Mouse (Mus musculus) thymus, adult 18-20 months (tissue): ENCODE measurements around the gene Fxyd4.

ENCODE experiments used
- DNase-seq, 2 experiments: peaks; one replicate each; pipeline ENCODE4 v3.0.0; 2022; ENCODE audit warnings: mixed read lengths in 2 of 2

Fxyd4 gene

DNA sequence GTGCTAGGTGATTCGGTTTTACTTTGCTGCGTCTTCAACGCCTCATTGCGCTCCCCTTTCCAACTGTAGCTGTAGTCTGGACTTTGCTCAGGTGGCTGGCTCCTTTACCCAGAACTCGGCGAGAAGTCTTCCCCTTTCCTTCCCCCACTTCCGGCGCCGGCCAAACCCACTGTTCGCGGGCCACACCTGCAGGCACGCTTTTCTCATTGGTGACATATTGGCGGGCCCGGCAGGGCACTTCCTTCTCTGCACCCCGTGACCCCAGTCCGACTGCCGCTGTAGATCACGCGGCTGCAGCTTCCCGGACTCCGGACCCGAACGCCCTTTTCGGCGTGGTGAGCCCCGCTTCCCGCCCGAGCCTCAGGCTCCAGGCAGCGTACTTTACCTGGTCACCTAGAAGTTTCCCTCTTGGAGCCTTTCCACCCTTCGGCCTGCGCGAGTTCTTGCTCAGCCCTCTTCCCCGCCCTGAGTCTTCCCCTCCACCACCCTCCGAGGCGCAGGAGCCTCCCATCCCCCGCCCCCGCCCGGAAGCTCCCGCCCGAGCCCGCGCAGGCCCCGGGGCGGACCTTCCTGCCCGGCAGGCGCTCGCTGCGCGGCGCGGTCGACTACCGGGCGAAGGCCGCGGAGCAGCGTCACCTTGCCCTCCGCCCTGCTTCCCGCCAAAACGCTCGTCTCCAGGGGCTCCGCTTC is 20.6 kb downstream of the Fxyd4 start:
- DNase-seq = peak; percentile 88 to 92

- no peak for DNase-seq
Measured at GRCm38 (mm10) chr6:117916205-117916736, 21.2 kb downstream of the Fxyd4 start.

DNA sequence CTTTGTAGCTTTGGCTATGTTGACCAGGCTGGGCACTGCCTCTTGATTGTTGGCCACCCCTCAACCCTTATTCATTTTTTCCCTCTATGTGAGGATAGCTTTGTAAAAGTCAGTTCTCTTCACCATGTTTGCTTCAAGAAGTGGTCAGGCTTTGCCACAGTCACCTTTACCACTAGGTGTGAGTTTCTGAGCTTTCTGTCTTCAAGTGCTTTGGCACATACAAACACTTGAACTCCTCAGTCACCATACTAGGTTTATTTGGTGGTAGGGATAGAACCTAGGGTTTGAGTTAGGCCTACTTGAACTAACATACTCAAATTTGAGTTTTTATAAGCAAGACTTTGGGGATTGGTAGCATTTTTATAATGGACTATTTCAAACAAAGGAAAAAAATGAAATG is 23.0 kb downstream of the Fxyd4 start:
- no peak for DNase-seq

- no peak for DNase-seq
Measured at GRCm38 (mm10) chr6:117910120-117910661, 27.3 kb downstream of the Fxyd4 start.

- no peak for DNase-seq
Measured at GRCm38 (mm10) chr6:117908424-117908900, 29.0 kb downstream of the Fxyd4 start.

DNA sequence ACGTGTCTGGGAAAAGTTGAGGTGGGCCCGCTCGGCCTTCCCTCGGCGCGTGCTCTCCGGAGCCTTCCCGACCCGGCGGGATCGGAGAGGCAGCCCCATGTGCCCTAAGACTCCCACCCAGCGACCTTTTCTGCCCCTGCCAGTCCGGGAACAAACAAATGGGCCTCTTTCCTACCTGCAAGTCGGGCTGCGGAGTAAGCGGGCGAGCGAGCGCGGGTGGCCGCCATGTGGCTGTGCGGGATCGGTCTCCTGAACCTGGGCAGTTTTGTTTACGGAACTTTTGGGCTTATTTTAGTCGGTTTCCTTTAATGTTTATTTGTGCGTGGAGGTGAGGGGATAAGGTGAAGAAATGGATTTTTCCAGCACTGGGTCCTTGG is 29.5 kb downstream of the Fxyd4 start:
- DNase-seq = no peak

GRCm38 (mm10) chr6:117907301-117907978 is 30.1 kb downstream of the Fxyd4 start:
- peak; percentile 83 to 84 for DNase-seq

GRCm38 (mm10) chr6:117906590-117907271 is 30.8 kb downstream of the Fxyd4 start:
- peak; percentile 96 to 98 for DNase-seq

- DNase-seq = no peak
Measured at GRCm38 (mm10) chr6:117906015-117906531, 31.4 kb downstream of the Fxyd4 start.

GRCm38 (mm10) chr6:117905260-117905930 is 32.1 kb downstream of the Fxyd4 start:
- DNase-seq = peak in 1 of 2 experiments; percentile 3

DNA sequence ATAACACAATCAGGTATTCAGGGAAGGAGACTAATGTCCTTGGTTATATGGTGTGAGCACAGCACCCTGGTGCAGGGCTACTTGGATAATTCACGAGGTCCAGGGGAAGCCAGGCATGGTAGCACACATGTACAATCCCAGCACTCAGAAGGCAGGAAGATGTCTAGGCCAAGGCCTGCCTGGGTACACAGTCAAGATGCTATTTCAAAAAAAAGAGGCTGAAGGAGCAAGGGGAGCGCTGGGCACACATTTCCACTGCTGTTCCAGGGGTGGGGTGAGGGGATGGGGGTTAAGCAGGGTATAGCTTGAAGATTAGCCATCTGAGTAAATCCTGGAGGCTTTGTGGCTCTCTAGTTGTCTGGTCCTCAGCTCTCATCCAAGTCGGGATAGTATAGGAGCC is 33.7 kb downstream of the Fxyd4 start:
- DNase-seq = peak in 1 of 2 experiments; percentile 2

- DNase-seq = peak in 1 of 2 experiments; percentile 4
Measured at GRCm38 (mm10) chr6:117902556-117902955, 34.9 kb downstream of the Fxyd4 start.

GRCm38 (mm10) chr6:117901510-117902402 is 35.7 kb downstream of the Fxyd4 start:
- peak in 1 of 2 experiments; percentile 2 for DNase-seq

DNA sequence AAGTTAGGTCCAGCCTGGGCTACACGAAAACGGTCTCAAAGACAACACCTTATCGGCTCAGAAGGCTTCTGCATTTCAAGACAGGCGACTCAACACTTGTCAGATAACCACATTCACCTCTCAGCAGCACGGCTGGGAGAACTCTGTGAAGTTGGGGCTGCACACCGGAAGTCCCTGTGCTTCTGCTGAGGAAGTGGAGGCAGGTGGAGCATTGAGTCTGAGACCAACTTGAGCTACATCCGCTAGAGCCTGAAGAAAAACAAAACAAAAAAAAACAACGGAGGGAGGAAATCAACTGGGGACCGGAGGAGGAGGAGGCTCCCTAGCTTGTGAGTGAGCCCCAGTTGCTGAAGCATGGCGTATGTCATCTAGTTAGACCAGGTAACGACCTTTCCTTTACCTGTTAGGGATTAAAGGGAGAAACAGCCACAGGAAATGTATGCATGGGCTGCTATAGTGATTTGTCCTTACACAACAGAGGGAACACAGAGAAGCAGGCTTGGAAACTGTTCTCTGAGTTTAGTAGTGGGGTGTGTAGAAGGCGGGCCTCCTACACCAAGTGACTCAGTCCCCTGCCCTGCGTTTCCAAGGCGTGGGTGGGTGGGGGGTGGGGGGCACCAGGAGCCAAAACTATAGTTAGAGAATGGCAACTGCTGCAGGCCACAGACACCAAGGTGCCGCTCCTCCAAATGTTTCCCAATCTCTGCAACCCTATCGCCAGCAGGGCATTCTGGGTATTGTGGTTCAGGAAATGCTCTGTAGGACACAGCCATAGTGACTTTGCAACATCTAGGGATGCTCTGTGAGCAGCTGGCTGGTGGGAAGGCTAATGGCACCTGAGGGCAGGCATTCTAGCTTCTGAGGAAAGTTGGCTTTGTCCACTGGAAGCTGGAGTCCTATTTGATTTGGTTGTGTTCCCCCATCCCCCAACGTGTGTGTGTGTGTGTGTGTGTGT is 37.1 kb downstream of the Fxyd4 start, which contains the start of gene Hnrnpf:
Gene Hnrnpf, plus strand, starts transcription at position 199 of the 955 bp plus-strand sequence.
- DNase-seq = peak; percentile 73 to 87

GRCm38 (mm10) chr6:117897800-117898199 is 39.7 kb downstream of the Fxyd4 start:
- peak in 1 of 2 experiments; percentile 1 for DNase-seq

- DNase-seq = no peak
Measured at GRCm38 (mm10) chr6:117893435-117893834, 44.1 kb downstream of the Fxyd4 start.

DNA sequence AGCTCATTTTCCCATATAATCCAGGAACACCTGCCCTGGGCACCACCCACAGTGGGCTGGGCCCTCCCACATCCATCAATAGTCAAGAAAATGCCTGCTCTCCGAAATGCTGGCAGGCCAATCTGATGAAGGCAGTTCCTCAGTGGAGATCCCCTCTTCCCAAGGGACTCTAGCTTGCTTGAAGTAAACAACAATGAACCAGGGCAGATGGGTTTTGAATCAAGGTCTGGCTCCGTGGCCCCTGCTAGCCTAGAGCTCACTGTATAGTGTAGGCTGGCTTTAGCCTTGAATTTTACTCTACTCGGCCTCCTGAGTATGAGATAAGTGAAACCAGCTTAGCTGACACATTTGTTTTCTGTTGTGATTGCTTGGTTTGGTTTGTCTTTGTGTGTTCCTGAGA is 45.1 kb downstream of the Fxyd4 start:
- no peak for DNase-seq

- DNase-seq = peak in 1 of 2 experiments; percentile 42
Measured at GRCm38 (mm10) chr6:117891369-117892160, 45.9 kb downstream of the Fxyd4 start.

- DNase-seq = no peak
Measured at GRCm38 (mm10) chr6:117890257-117890656, 47.2 kb downstream of the Fxyd4 start.
